Mouse (Mus musculus) cortical plate, adult 2 months (tissue): ENCODE data around the gene Olfr17.
"Not testable (repeated sequence)": the region's sequence is repeated elsewhere in the genome, so short reads cannot be mapped to it uniquely, and the experiment has no call there.

Experiments used
- CTCF ChIP-seq: fragments of 200-500 bp; IDR thresholded peaks from 2 replicates; pipeline ENCODE4 v1.5.1; 2011; ENCODE audit warnings: mild to moderate bottlenecking, control low read depth, low read length; ENCODE audit not compliant: insufficient read depth; ENCODE audit errors: extremely low read depth
- POLR2A ChIP-seq: fragments of 200-500 bp; IDR thresholded peaks from 2 replicates; pipeline ENCODE4 v1.6.1; 2011; ENCODE audit warnings: mild to moderate bottlenecking, low read length, control low read depth; ENCODE audit not compliant: insufficient read depth; ENCODE audit errors: extremely low read depth

GRCm38 (mm10) chr7:107110269-107110668 is 17.2 kb downstream of the Olfr17 start, which contains the start of gene Olfr715b:
- not testable (repeated sequence) for TF ChIP-seq POLR2A, CTCF
